Mouse (Mus musculus) mesoderm, embryonic 11.5 days (tissue): Measurements from ENCODE around the gene Crybg3.

ENCODE experiments used
- DNase-seq: peaks from one replicate; pipeline ENCODE4 v3.0.0-alpha.2; 2012; ENCODE audit warnings: low read depth, low spot score

Crybg3 gene

GRCm38 (mm10) chr16:59579237-59579636, 21.5 kb downstream of the Crybg3 start:
- DNase-seq: no peak

- DNase-seq: no peak
These were observed 26.8 kb downstream of the Crybg3 start for GRCm38 (mm10) chr16:59573961-59574360.

DNA sequence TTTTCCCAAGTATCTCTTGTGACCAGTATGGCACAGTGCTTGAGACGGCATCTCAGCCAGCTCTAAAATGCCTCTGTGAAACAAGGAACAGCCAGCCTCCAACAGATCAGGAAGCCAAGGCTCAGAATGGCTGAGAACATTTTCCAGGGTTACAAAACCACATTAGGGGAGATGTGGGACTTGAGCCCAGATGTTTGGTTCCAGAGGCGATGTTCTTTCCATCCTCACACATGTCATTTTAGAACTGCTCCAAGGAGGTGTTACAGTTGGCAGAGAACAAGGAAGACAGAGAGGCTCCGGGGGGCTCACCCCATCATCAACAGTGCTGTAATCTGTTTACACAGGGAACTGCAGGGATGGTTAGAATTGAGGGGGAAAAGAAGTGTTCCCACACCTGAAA, 28.1 kb downstream of the Crybg3 start:
- no peak for DNase-seq

DNA sequence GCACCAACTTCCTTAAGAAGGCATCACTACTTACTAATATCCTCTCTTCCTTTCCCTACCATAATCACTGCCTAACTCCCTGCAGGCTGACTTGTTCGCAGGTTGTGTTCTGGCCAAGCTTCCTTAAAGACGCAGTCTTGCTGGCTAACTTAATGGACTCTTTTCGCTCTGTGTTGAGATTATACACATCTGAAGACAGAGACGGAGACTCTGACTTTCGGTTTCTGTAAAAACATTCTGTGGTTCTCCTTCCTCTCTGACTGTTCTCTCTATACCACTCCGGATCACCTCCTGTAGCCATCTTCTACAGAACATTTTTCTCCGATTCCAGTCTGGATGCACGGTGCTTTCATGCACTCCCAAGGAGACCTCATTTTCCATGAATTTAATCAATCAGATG, 30.0 kb downstream of the Crybg3 start:
- no peak for DNase-seq

- no peak for DNase-seq
These were observed 30.9 kb downstream of the Crybg3 start for GRCm38 (mm10) chr16:59569837-59570236.

- no peak for DNase-seq
These were observed 32.9 kb downstream of the Crybg3 start for GRCm38 (mm10) chr16:59567721-59568381.

GRCm38 (mm10) chr16:59566437-59566836, 34.3 kb downstream of the Crybg3 start:
- no peak for DNase-seq

DNA sequence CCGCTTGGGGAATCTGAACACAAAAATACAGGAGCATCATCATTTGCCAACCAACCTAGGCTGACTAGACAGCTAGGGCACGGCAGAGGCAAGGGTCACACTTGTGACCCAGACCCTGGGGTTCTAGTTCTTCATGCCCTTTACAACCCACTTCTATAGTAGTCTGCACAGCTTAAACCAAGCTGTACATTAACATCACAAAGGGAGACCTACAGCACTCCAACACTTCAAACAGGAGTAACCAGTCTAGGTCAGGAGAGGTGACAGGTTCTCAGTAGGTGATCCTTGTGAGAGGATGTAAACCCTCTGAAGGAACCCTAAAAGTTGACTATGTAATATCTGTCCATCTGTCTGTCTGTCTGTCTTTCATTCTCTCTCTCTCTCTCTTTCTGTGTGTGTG, 35.1 kb downstream of the Crybg3 start:
- DNase-seq: no peak

DNA sequence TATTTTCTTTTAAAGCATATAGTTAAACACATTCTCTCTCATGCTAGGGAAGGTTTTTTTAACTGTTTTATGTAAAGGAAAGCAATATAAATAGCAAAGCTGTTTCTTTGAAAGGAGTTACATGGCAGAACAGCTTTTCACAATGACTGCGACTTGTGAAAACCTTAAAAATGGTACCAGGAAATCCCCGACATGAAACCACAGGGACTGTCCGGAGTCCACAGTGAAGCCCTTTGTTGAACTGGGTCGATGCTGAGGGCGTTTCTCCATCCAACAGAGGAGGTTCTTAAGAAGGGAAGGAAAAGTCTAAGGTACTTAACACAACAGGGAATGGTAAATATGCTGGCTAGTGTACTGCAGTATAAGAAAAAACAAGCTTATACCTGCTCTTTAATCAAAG, 36.8 kb downstream of the Crybg3 start:
- DNase-seq: no peak

DNA sequence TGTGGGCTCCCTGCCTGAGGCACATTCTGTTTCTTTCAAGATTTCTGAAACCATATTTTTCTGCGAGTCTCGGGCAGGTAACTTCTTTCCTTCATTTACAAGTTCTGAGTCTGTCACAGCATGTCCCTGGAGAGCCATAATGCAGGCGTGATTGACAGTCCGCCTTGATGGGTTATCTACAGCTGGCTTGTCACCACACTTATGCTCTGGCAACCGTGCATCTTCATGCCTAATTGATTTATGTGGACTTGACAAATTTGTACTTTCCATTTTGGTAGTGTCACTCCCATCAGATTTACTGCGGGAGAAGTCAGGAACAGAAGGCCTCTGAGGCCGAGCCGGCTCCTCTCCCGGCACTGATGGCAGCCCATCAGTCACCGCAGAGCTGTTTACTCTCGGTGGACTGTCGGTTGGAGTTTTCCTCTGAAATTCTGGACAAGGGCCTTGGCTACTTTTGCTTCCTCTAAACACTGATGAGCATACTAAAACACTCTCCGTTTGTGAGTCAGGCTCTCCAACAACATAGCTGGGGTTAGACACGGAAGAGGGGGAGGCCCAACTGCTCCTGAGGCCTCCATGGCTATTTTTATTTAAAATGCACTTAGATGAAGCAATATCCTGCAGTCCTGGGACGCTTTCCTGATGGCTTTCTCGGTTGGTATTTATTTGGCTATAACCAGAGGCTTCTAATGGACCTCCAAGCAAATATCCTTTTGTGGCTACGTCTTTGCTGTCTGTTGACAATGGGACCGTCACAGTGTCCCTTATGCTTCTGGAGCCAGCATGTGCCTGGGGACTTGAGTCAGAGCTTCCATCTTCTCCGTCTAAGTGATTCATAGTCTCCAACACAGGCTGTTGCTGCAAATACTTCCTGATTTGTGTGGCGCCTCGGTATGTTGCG, 41.2 kb downstream of the Crybg3 start:
- peak; percentile 64 for DNase-seq

DNA sequence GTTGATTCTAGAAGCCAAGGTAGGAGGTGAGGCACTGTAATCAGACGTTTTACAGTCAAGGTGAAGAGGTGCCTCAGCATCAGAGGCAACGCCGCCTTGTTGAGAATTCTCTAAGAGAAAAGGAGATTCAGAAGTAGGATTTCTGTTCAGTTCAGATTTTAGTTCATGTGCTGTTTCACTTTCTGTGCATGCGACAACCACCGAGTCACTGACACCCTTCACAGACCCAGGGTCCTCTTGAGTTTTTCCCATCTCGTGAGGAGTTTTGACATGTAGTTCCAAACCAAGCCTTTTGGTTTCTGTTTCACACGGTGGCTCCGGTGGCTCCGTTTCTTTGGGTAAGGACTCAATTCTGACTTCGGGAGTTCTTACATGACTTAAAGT, 41.9 kb downstream of the Crybg3 start:
- no peak for DNase-seq

GRCm38 (mm10) chr16:59553490-59554161, 47.2 kb downstream of the Crybg3 start:
- DNase-seq: no peak

GRCm38 (mm10) chr16:59551507-59551906, 49.3 kb downstream of the Crybg3 start:
- no peak for DNase-seq

DNA sequence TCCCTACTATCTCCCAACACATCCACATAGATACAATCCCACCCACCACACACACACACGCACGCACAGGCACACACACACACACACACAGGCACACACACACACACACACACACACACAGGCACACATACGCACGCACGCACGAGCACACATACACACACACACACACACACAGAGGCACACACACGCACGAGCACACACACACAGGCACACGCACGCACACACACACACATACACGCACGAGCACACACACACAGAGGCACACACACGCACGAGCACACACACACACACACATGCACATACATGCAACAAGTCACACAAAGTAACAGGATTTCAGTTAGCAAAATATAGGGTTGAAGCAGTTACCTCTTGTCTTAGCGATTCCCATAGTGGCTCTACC, 51.1 kb downstream of the Crybg3 start:
- DNase-seq: no peak

- DNase-seq: no peak
These were observed 52.2 kb downstream of the Crybg3 start for GRCm38 (mm10) chr16:59548582-59548947.

- no peak for DNase-seq
These were observed 52.7 kb downstream of the Crybg3 start for GRCm38 (mm10) chr16:59547887-59548581.

GRCm38 (mm10) chr16:59547466-59547865, 53.3 kb downstream of the Crybg3 start:
- DNase-seq: no peak

DNA sequence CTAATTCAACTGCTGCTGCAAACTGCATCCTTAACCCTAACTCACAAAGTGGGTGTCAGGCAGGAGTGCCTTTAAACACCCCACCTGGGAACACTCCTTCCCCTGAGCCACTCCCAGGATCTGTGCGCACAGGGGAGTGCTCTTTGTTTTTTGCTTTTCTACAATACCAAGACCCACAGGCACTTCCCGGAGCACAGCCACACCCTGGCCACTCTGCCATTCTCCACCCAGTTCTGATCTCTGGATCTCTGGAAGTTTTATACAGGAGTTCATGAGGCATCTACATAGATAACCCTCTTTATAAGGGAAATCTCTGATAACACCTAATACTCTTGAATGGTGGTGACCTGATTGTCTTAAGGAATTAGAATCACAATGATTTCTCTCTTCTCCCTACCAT, 55.4 kb downstream of the Crybg3 start:
- no peak for DNase-seq

DNA sequence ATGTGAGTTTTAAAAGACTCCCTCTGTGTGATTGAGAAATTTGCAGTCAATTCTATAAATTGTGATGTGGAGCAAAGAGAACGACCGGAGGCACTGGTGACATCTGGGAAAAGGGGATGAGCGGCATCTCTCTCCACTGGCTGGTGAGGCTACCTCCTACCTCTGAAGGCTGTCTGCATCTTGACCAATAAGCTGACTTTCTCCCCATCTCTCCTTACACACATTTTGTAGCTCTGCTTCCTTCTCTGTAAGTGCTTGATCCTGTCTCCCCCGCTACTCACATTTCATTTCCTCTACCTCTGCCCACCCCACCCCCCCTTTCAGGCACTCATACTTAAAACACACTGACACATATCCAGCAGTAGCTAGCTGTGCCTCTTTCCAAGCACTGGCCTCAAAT, 59.4 kb downstream of the Crybg3 start:
- DNase-seq: no peak

GRCm38 (mm10) chr16:59540944-59541343, 59.8 kb downstream of the Crybg3 start:
- no peak for DNase-seq

DNA sequence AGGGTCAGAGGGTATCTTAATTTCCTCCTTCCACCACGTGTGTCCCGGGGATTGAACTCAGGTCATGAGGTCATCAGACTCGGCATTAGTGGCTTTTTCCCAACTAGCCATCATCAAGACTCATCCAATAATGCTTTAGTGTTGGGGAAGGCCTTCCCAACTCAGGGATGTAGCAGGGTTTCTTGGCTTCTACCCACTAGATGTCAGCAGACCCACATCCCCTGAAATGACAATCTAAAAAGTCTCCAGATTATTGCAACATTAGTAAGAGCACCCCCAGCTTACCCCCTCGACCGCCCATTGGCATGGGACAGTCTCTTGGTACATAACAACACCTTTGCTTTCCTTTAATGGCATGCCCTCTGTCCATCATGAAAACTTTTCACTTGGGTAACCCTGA, 65.1 kb downstream of the Crybg3 start:
- DNase-seq: no peak

DNA sequence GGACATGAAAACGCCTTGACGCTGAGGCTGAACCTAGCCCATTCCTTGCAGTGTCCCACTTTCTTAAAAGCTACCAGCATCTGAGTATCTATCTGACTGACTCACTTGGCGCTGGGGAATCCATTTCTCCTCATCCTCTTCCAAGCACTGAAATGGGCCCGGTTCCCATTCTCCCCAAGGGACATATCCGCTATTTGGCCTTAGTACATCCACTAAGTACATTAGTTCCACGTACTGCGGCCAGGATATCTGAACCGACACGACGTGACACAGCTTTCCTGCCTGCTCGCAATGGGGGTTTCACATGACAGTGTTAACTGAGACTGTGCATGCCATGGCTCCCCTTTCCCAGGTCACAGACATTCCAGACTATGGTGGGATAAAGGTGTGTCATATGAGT, 66.4 kb downstream of the Crybg3 start:
- no peak for DNase-seq
